Mouse (Mus musculus) limb, embryonic 13.5 days (tissue): ENCODE measurements around the gene Gsta3. TPM values are rescaled to one million over a fixed set of nuclear protein-coding genes. Genes with fewer than 3 reads are reported as not detected.

Experiments used
- polyA plus RNA-seq: library from polyadenylated mRNA; unstranded; fragments of >200 nt; fragmentation: Nextera tagmentation; extraction: Ambion mirVana; gene quantifications from 2 replicates; pipeline ENCODE4 v1.2.1, GENCODE M21; 2015

Gene Gsta3
- polyA plus RNA-seq, 1 experiment from 2014 or later, result 0.39 TPM

Other genes starting within 250 kb of the Gsta3 start
- gene Tram2, start 161.4 kb upstream of the Gsta3 start, polyA plus RNA-seq, result 11.6 and 12.4 TPM in 2 replicates
- 8.4 and 10.1 TPM in 2 replicates for gene Tmem14a, start 22.0 kb upstream of the Gsta3 start, polyA plus RNA-seq
- gene Khdc1a, start 109.1 kb downstream of the Gsta3 start, polyA plus RNA-seq, result not detected in 2 replicates
- gene Khdc1c, start 127.7 kb downstream of the Gsta3 start, polyA plus RNA-seq, result not detected in 2 replicates
- 0.14 and 0.17 TPM in 2 replicates for gene Khdc1b, start 143.0 kb downstream of the Gsta3 start, polyA plus RNA-seq